Mouse (Mus musculus) v-Abl transformed pro-B cells (cell line): ENCODE results near the gene Lpgat1.

Source experiments
- in situ Hi-C, 2 experiments: fragments of 400-800 bp; cut with MboI; formaldehyde crosslinking; loops; one replicate each; pipeline ENCODE4 v1.15.1; 2025; ENCODE audit not compliant: unreplicated experiment in 2 of 2

Lpgat1 gene

DNA sequence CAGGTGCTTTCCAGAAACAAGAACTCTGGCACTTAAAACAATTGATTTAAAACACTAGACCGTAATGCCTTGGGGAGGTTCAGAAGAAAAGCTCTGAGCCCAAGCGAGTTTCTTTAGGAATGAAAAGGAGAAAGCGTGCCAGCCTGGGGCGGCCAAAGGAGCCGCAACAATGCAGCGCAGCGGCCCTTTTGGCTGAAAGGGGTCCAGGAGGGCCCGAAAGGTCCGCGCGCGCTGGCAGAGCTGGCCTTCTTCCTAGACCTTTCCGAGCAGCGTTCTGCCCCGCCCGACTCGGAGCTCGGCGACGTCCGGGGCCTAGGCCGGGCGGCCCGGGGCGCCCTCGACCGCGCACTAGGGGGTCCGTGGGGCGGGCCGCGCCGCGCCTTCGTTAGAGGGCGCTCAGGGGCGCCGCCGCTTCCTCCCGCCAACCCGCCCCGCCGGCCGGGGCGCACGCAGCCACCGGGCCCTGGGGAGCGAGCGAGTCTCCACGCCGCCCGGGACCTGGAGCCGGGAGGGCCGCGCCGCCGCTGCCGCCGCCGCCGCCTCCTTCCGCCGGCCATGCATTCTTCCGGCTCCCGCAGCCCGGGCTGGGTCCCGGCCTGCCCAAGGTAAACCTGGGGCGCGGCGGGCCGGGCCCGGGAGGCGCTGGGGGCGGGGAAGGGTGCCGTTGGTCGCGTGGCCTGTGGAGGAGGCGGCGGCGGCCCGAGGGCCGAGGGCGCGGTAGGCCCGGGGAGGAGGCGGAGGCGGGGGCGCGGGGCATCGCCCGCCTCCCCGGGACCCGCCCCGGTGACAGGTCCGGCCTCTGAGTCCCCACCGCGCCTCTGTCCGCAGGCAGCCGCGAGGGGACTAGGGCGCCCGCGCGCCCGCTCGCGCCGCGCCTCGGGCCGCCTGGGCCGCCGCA is at the start of gene Lpgat1:
Gene Lpgat1 (plus strand): TSS at position 234 of the 898 bp plus-strand sequence.
- in situ Hi-C loops = no loop called here

DNA sequence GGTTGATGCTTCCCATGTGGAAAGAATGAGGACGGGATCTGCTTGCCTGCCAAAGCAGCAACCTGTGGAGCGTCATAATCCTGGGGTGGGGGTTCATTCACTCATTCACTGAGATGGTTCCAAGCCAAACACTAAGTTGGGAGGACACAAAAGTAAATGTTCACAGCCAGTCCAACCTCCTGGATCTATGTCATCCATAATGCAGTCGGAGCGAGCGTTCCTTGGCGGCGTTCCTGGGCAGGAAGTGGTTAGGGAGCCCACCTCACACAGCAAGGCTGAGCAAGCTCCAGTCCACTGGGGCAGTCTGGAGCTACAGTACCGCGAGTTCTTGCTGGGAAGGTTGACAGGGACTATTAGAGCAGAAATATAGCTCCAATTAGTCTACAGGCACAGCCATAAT is 49.6 kb upstream of the Lpgat1 start:
- in situ Hi-C loops = no loop called here

- in situ Hi-C loops = no loop called here
These were observed 43.6 kb upstream of the Lpgat1 start for GRCm38 (mm10) chr1:191674071-191674470.

- in situ Hi-C loops = no loop called here
These were observed 36.0 kb upstream of the Lpgat1 start for GRCm38 (mm10) chr1:191681633-191682032.

- in situ Hi-C loops = no loop called here
These were observed 30.1 kb upstream of the Lpgat1 start for GRCm38 (mm10) chr1:191687531-191687930.

DNA sequence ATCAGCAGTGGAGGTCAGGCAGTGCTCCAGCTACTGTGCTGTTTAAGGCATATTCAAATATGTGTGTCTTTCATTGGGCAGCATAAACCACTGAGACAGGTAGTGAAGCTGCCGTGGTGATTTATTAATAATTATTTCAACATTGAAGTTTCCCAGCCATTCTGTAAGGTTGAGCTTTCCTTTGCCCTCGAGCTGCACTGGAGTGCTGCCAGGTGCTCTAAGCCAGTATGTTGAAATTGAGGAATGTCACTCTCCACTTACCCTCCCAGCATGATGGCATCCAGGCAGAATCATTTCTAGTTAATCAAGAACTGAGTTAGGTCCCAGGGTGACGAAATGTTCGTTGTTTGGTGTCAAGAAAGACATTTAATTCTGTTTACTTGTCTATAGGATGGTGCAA is 24.4 kb upstream of the Lpgat1 start:
- in situ Hi-C loops = no loop called here

- in situ Hi-C loops = no loop called here
These were observed 19.3 kb upstream of the Lpgat1 start for GRCm38 (mm10) chr1:191698253-191698795.

GRCm38 (mm10) chr1:191704535-191704934 is 13.1 kb upstream of the Lpgat1 start:
- in situ Hi-C loops = no loop called here

GRCm38 (mm10) chr1:191706541-191707078 is 11.0 kb upstream of the Lpgat1 start:
- in situ Hi-C loops = no loop called here

- in situ Hi-C loops = no loop called here
These were observed 7.8 kb upstream of the Lpgat1 start for GRCm38 (mm10) chr1:191709811-191710210.

DNA sequence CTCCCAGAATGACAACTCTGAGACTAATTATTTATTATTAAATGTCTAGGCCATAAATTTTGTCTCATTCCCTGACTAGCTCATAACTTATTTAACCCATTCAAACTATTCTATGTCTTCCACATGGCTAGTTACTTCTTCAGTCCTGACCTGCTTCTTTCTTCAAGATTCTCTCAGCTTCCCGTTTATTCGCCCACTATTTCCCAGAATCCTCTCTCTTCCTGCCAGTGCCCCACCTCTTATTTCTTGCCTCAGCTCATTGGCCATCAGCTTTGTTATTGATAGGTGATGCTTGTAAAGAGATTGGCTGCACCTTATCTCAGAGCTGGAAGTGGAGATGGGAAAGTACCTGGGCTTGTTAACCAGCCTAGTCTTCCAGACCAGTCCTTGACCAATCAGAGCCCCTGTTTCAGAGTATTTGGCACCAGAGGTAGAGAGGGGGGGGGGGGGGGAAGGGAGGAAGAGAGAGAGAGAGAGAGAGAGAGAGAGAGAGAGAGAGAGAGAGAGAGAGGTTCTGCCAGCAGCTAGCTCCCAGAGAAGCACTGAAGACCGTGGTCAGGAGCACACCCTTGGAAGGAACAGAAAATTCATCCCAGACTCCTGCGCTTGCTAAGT is 5.3 kb upstream of the Lpgat1 start:
- in situ Hi-C loops = no loop called here

- in situ Hi-C loops = no loop called here
These were observed 3.8 kb upstream of the Lpgat1 start for GRCm38 (mm10) chr1:191713813-191714212.

DNA sequence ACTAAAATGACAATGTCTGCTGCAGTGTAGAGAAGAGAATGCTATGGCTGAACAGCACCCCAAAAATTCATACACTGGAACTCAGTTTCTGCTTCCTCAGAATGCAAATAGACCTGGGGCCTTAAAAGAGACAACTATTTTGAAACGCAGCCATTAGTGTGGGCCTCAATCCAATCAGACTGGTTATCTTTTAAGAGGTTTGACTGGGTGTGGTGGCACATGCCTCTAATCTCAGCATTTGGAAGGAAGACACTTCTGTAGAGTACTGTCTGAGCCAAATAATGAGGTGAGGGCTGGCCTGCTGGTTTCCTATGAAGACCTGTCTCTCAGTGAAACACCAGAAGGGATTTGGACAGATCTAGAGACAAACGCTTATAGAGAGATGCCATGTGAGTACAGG is 2.5 kb upstream of the Lpgat1 start:
- in situ Hi-C loops = no loop called here

DNA sequence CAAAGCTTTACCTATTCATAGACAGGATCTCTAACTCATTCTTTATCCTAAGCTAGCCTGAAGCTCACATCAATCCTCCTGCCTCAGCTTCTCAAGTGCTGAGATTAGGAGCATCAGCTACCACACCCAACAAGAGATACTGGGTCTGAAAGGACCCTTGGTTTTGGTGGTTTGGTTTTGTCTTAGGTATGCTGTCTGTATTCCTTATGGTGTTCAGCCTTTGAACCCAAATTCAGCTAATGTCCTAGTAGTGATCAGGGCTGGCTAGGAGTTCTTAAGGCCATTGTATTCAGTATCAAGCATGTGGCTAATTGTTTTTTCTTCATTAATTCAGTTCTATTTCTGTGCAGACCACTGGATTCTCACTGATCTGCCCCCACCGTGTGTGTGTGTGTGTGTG is 493 bp upstream of the Lpgat1 start:
- in situ Hi-C loops = no loop called here

DNA sequence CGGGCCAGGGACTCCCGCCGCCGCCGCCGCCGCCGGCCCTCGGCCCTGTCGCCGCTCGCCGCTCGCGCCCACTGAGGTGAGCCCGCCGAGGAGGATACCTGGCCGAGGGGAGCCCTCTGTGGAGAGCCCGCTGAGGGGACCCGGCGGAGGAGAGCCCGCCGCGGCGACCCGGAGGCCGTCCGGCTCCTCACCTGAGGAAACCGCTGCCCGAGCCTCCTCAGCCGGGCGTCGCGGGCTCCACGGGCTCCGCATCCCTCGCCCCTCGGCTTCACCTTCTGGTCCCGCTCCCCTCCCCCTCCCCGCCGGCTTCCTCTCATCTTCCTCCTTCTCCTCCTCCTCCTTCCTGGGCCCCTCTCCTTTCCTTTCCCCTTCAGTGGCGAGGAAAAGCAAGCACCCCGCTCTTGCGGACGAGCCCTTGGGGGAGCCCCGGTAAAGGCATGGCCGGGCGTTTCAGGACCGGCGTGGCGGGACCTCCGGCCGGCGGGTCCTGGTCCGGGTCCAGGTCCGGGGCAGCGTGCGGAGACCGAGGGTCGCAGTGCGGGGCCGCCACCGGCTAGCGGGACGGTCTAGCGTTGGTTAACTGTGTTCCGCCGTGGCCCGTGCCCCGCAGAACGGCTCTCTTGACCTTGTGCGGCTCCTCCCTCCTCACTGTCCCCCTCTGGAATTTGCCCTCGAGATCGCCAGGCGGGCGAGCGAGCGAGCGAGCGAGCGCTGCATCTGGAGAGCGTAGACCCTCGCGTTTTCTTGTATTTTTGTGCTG is 1.1 kb downstream of the Lpgat1 start:
- in situ Hi-C loops = no loop called here

- in situ Hi-C loops = no loop called here
These were observed 1.7 kb downstream of the Lpgat1 start for GRCm38 (mm10) chr1:191719326-191719725.

DNA sequence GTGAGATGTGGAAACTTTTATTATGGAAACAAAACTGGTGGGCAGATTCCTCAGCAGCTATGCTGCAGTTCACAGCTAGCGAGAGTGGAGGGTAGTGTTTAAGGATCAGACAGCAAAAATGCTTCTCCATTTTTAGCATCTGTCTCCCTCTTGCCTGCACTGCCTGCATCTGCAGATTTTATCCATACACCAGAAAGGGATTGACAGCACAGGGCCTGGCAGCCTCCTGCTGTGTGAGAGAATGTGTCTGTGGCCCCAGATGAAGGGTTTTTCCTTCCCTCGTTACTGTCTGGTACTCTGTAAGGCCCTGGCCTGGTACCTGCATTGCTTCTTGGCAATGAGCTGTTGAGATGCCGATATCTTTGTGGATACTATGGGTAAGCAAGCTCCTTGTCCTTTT is 2.8 kb downstream of the Lpgat1 start:
- in situ Hi-C loops = loop anchor here (5.0 kb wide), 3 partner anchors 92 to 128 kb away; no protein-coding TSS in a partner anchor

DNA sequence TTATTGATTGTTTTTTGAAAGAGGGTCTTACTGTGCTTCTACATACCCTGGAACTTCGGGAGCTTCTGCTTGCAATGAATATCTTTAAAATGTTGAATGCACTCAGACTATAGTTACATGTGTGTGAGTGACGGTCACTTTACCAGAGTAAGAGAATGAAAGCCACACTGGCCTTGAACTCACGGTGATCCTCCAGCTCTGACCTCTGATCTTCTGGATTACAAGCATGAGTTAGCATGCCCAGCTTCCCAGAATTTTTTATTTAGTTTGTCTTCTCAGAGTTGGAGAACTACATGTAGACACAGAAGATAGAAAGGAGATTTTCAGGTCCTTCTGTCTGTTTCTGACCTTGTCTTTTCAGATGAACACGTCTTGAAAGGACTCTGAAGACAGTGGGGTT is 5.1 kb downstream of the Lpgat1 start:
- in situ Hi-C loops = loop anchor here (5.0 kb wide), 3 partner anchors 90 to 130 kb away; no protein-coding TSS in a partner anchor

DNA sequence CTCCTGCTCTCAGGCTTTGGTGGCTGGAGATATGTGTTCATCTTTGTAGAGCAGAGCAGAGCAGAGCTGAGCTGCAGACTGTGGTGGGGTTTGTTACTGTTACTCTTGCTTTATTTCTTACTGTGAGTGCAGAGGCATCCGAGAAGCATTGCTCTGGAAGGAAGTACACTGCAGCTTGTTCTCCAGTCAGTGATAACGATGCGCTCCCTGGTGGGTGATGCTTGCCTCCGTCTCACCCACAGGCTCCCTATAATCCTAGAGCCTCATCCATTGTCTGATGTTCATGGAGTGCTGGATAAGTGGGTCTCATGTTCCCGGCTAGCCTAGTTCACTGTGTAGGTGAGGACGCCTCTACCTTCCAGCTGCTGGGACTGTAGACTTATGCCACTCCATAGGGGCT is 6.0 kb downstream of the Lpgat1 start:
- in situ Hi-C loops = loop anchor here (5.0 kb wide), 3 partner anchors 89 to 131 kb away; no protein-coding TSS in a partner anchor

DNA sequence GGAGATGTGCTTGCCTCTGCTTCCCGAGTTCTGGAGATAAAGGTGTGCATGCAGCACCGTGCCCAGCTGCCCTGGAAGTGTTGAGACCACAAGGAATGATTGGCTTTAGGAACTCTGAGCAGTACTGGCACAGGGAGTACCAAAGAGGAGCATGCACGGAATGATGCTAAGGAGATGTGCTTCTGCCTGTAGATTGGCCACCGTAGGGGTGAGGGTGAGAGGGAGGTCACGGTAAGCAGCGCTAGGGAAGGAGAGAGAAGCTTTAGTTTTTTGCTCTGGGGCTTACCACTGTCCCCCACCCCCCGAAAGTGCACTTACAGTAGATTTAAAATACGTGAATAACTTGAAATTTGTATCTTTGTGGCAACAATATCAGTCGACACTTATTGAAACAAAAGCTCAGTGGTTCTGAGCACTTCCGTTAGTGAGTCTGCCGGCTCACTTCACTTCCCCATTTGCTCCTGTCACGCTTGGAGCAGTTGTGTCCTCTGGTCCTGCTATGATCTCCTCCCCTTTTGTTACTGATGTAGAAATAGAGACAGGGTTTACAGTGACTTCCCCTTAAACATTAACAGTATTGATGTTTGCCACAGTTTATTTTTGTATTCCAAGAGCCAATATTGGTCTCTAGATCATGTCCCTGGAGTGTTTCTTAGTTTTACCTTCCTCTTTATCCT is 6.9 kb downstream of the Lpgat1 start:
- in situ Hi-C loops = loop anchor here (5.0 kb wide), 3 partner anchors 88 to 132 kb away; no protein-coding TSS in a partner anchor
